Mouse (Mus musculus) lung, adult 18-20 months (tissue): Measurements from ENCODE around the gene Agxt.

ENCODE experiments used
- DNase-seq, 2 experiments: peaks; one replicate each; pipeline ENCODE4 v3.0.0; 2022; ENCODE audit warnings: mixed read lengths in 2 of 2

Agxt gene

GRCm38 (mm10) chr1:93150907-93151661 is 16.0 kb downstream of the Agxt start:
- peak in 1 of 2 experiments; percentile 60 for DNase-seq

GRCm38 (mm10) chr1:93157566-93157965 is 22.5 kb downstream of the Agxt start:
- peak; percentile 80 to 86 for DNase-seq

GRCm38 (mm10) chr1:93158916-93159315 is 23.9 kb downstream of the Agxt start:
- peak in 1 of 2 experiments; percentile 46 for DNase-seq

- DNase-seq, result peak; percentile 86 to 92
Observed at GRCm38 (mm10) chr1:93159566-93160500, 24.8 kb downstream of the Agxt start.

GRCm38 (mm10) chr1:93160501-93161133 is 25.6 kb downstream of the Agxt start, which contains the start of gene 2310007B03Rik:
Gene 2310007B03Rik (minus strand): TSS chr1:93160948.
- DNase-seq, result peak; percentile 80 to 89

GRCm38 (mm10) chr1:93161350-93161749 is 26.3 kb downstream of the Agxt start:
- peak; percentile 50 to 67 for DNase-seq

GRCm38 (mm10) chr1:93161921-93162320 is 26.9 kb downstream of the Agxt start:
- DNase-seq, result peak; percentile 71 to 82

GRCm38 (mm10) chr1:93162588-93162987 is 27.5 kb downstream of the Agxt start:
- DNase-seq, result peak; percentile 31 to 59

- DNase-seq, result no peak
Observed at GRCm38 (mm10) chr1:93165447-93165846, 30.4 kb downstream of the Agxt start.

- DNase-seq, result peak in 1 of 2 experiments; percentile 42
Observed at GRCm38 (mm10) chr1:93166346-93167079, 31.5 kb downstream of the Agxt start.

GRCm38 (mm10) chr1:93168295-93168775 is 33.3 kb downstream of the Agxt start, which contains the start of gene Crocc2:
Gene Crocc2 (plus strand): TSS chr1:93168725.
- DNase-seq, result peak; percentile 25 to 53

- DNase-seq, result no peak
Observed at GRCm38 (mm10) chr1:93173665-93174064, 38.6 kb downstream of the Agxt start.

- peak; percentile 69 to 77 for DNase-seq
Observed at GRCm38 (mm10) chr1:93174399-93174798, 39.4 kb downstream of the Agxt start.

- no peak for DNase-seq
Observed at GRCm38 (mm10) chr1:93175849-93176248, 40.8 kb downstream of the Agxt start.

- DNase-seq, result peak; percentile 39 to 64
Observed at GRCm38 (mm10) chr1:93176525-93177332, 41.7 kb downstream of the Agxt start.

- DNase-seq, result no peak
Observed at GRCm38 (mm10) chr1:93182281-93182680, 47.2 kb downstream of the Agxt start.

GRCm38 (mm10) chr1:93184071-93184828 is 49.2 kb downstream of the Agxt start:
- peak; percentile 23 to 66 for DNase-seq

- DNase-seq, result no peak
Observed at GRCm38 (mm10) chr1:93190726-93191305, 55.8 kb downstream of the Agxt start.

- no peak for DNase-seq
Observed at GRCm38 (mm10) chr1:93194961-93195360, 59.9 kb downstream of the Agxt start.
